Mouse (Mus musculus) small intestine, adult 2 months (tissue): ENCODE measurements around the gene Psph. TPM values are rescaled to one million over a fixed set of nuclear protein-coding genes. Genes with fewer than 3 reads are reported as not detected.

Source experiments
- H3K27ac ChIP-seq: fragments of 200-500 bp; 2 replicates; pipeline ENCODE4 v1.5.1; 2012; ENCODE audit warnings: low read depth, low read length, control low read depth, inconsistent platforms; ENCODE audit not compliant: insufficient read depth
- H3K27me3 ChIP-seq: fragments of 200-500 bp; 2 replicates; pipeline ENCODE4 v1.6.1; 2012; ENCODE audit warnings: mild to moderate bottlenecking, moderate library complexity, low read length, inconsistent platforms; ENCODE audit not compliant: control insufficient read depth, insufficient read depth
- H3K36me3 ChIP-seq: fragments of 200-500 bp; 2 replicates; pipeline ENCODE4 v1.6.1; 2012; ENCODE audit warnings: mild to moderate bottlenecking, low read length, control low read depth, inconsistent platforms; ENCODE audit not compliant: control insufficient read depth, insufficient read depth
- H3K4me1 ChIP-seq: fragments of 200-500 bp; 2 replicates; pipeline ENCODE4 v1.6.1; 2012; ENCODE audit warnings: low read length, inconsistent platforms, mixed read lengths; ENCODE audit not compliant: control insufficient read depth, insufficient read depth, insufficient read length
- H3K4me3 ChIP-seq: fragments of 200-500 bp; 2 replicates; pipeline ENCODE4 v1.5.1; 2012; ENCODE audit warnings: low read depth, mild to moderate bottlenecking, control low read depth, inconsistent platforms, low read length, moderate library complexity
- CTCF ChIP-seq: fragments of 200-500 bp; IDR thresholded peaks from 2 replicates; pipeline ENCODE4 v1.5.1; 2012; ENCODE audit warnings: low read depth, mild to moderate bottlenecking, control low read depth, inconsistent platforms, low read length, moderate library complexity, mixed read lengths; ENCODE audit not compliant: insufficient replicate concordance, insufficient read length; ENCODE audit errors: extremely low read depth
- POLR2A ChIP-seq: fragments of 200-500 bp; IDR thresholded peaks from 2 replicates; pipeline ENCODE4 v1.6.1; 2012; ENCODE audit warnings: low read depth, mild to moderate bottlenecking, control low read depth, inconsistent platforms, low read length, moderate library complexity
- WGBS: fragments of 180-500 bp; shearing (Covaris S2); methylation state at CpG from one replicate; pipeline ENCODE4 v1.1.7; 2018; 5-methylcytosine and 5-hydroxymethylcytosine counted together
- polyA plus RNA-seq: library from polyadenylated mRNA; depleted of rRNA; stranded (reverse); fragments of >200 nt; gene quantifications from 2 replicates; pipeline ENCODE4 v1.2.3, GENCODE M21; 2012; rRNA removed

The Psph gene
- polyA plus RNA-seq, 1 experiment: 10.2 TPM

DNA sequence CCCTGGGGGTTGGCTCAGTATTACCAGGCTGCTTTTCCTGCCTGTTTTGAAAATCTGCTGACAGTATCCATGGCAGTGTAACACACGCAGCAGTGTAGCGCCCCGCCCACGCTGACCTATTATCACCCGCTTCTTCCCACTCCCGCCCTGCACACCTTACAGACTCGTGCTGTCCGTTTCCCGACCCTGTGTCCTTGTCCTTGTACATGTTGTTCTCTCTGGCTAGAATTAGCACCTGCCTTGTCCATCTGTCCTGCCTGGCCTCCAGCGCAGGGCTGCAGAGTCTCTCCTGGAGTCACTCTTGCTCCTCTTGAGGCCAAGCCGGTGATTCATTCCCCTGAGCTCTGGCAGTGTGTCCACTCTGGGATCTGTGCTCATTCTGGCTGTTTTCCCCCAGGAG lies 56.9 kb downstream of the Psph start:
- no peak overlapping the region for H3K4me3 ChIP-seq
- TF ChIP-seq CTCF (no peak), POLR2A (no peak)
- WGBS: 37% methylated on average over 11 of the region's 11 CpGs
- H3K36me3 ChIP-seq: no peaks in the 10 kb centered on the region
- H3K4me1 ChIP-seq: peaks cover 7% of the 10 kb centered on the region
- H3K27ac ChIP-seq: no peak overlapping the region
- H3K27me3 ChIP-seq: no peaks in the 10 kb centered on the region

- peaks cover 7% of the 10 kb centered on the region for H3K4me1 ChIP-seq
- TF ChIP-seq CTCF (no peak), POLR2A (no peak)
- H3K36me3 ChIP-seq: no peaks in the 10 kb centered on the region
- H3K4me3 ChIP-seq: no peak overlapping the region
- no peak overlapping the region for H3K27ac ChIP-seq
- no peaks in the 10 kb centered on the region for H3K27me3 ChIP-seq
- WGBS: 61% methylated on average over 11 of the region's 11 CpGs
Measured at GRCm38 (mm10) chr5:129729286-129729685, 58.0 kb downstream of the Psph start.

DNA sequence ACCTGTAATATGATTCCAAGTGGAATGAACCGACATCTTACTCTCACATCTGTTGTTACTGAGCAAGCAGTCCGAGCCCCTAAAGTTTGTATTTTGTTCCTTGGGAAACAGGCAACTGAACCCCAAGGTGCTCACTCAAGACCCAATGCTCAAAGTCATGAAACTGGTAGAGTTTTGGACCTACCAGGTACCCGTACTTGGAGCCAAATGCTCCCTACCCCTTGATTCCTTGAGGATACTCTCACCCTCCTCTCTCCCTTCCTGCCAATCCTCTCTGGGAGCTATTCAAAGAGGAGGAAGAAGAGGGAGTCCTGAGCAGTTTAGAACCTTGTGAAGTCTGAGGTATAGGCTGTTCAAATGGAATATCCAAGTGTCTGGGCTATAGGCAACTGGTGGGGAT lies 60.5 kb downstream of the Psph start:
- no peak for TF ChIP-seq POLR2A
- no peak for TF ChIP-seq CTCF
- Histone ChIP-seq H3K4me3 (no peak overlapping the region), H3K27ac (no peak overlapping the region), H3K27me3 (no peaks in the 10 kb centered on the region), H3K36me3 (no peaks in the 10 kb centered on the region), H3K4me1 (peaks cover 10% of the 10 kb centered on the region)
- 85% methylated on average over 3 of the region's 3 CpGs for WGBS

DNA sequence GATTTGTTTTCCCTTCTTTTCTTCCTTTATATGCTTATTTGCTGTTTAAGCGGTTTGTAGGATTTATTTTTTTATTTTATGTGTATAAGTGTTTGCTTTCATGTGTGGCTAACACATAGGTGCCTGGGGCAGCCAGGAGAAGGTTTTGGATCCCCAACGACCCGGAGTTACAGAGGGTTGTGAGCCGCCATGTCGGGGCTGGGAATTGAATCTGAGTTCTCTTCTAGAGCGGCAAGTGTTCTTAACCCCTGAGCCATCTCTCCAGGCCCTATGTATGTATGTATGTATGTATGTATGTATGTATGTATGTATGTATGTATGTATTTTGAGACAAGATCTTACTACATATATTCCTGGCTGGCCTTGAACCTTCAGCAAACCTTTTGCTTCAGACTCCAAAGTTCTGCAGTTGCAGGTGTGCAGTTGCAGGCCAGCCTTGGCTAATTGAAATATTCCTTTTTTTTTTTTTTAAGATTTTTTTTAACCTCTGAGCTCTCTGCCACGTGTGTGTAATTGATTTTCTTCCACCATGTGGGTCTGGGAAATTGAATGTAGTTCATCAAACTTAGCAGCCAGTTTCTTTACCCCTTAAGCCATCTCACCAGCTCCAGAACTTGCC lies 61.4 kb downstream of the Psph start:
- Histone ChIP-seq H3K27ac (peak overlapping the region; percentile 88; the same call in 1 of the 2 replicates), H3K27me3 (no peaks in the 10 kb centered on the region)
- WGBS: 15% methylated on average over 7 of the region's 7 CpGs

GRCm38 (mm10) chr5:129724834-129725773 lies 62.1 kb downstream of the Psph start, which contains the start of gene Nipsnap2:
TSS of gene Nipsnap2 (plus strand) at chr5:129725063.
- no peaks in the 10 kb centered on the region for H3K27me3 ChIP-seq
- H3K4me1 ChIP-seq: peaks cover 7% of the 10 kb centered on the region
- TF ChIP-seq CTCF: peak; percentile 100
- peak; percentile 54 for TF ChIP-seq POLR2A
- H3K36me3 ChIP-seq: no peaks in the 10 kb centered on the region
- peak within 1 kb of the TSS; percentile 95 for H3K4me3 ChIP-seq
- peak within 1 kb of the TSS; percentile 88 for H3K27ac ChIP-seq
- under 1% methylated on average over 92 of the region's 93 CpGs for whole genome bisulfite sequencing

More for the DNA sequence above, 61.4 kb downstream of the Psph start:
- Histone ChIP-seq H3K4me1 (peaks cover 10% of the 10 kb centered on the region), H3K36me3 (no peaks in the 10 kb centered on the region), H3K4me3 (peak overlapping the region; percentile 95)
- no peak for TF ChIP-seq POLR2A
- no peak for TF ChIP-seq CTCF

GRCm38 (mm10) chr5:129724268-129724667 lies 63.0 kb downstream of the Psph start:
- H3K4me1 ChIP-seq: peaks cover 5% of the 10 kb centered on the region
- no peak overlapping the region for H3K4me3 ChIP-seq
- no peak overlapping the region for H3K27ac ChIP-seq
- WGBS: 33% methylated on average over 4 of the region's 4 CpGs
- no peaks in the 10 kb centered on the region; the same call in 1 of the 2 replicates for H3K36me3 ChIP-seq
- no peaks in the 10 kb centered on the region for H3K27me3 ChIP-seq
- no peak for TF ChIP-seq POLR2A
- no peak for TF ChIP-seq CTCF

- no peak for TF ChIP-seq CTCF
- 91% methylated on average over 3 of the region's 3 CpGs for WGBS
- H3K27ac ChIP-seq: no peak overlapping the region
Measured at GRCm38 (mm10) chr5:129720176-129720575, 67.1 kb downstream of the Psph start.

GRCm38 (mm10) chr5:129717016-129717415 lies 70.2 kb downstream of the Psph start:
- no peak overlapping the region for H3K4me3 ChIP-seq
- H3K4me1 ChIP-seq: no peaks in the 10 kb centered on the region
- WGBS: 82% methylated on average over 9 of the region's 9 CpGs
- H3K27ac ChIP-seq: no peak overlapping the region
- H3K27me3 ChIP-seq: no peaks in the 10 kb centered on the region
- no peak for TF ChIP-seq CTCF
- TF ChIP-seq POLR2A: no peak
- peaks cover 9% of the 10 kb centered on the region for H3K36me3 ChIP-seq

More at GRCm38 (mm10) chr5:129720176-129720575, 67.1 kb downstream of the Psph start:
- H3K27me3 ChIP-seq: no peaks in the 10 kb centered on the region
- H3K36me3 ChIP-seq: peaks cover 9% of the 10 kb centered on the region
- H3K4me1 ChIP-seq: peaks cover 3% of the 10 kb centered on the region; the same call in 1 of the 2 replicates
- H3K4me3 ChIP-seq: no peak overlapping the region

Other genes starting within 250 kb of the Psph start
- gene Mmp17, start 203.3 kb downstream of the Psph start, polyA plus RNA-seq: 2.1 and 3.8 TPM in 2 replicates
- gene Zfp11, start 117.3 kb downstream of the Psph start, polyA plus RNA-seq: 0.19 and 0.39 TPM in 2 replicates
- not detected in 2 replicates for gene Sept14, start 78.9 kb downstream of the Psph start, polyA plus RNA-seq
- 8.9 and 28.7 TPM in 2 replicates for gene Mrps17, start 72.0 kb downstream of the Psph start, polyA plus RNA-seq
- gene Nipsnap2, start 62.4 kb downstream of the Psph start, polyA plus RNA-seq: 10.3 and 14.9 TPM in 2 replicates
- gene Sumf2, start 59.5 kb upstream of the Psph start, polyA plus RNA-seq: 3.7 and 4.1 TPM in 2 replicates
- 2,208 and 2,785 TPM in 2 replicates for gene Chchd2, start 100.0 kb upstream of the Psph start, polyA plus RNA-seq
- gene Zbed5, start 108.3 kb upstream of the Psph start, polyA plus RNA-seq: 0.19 and 0.39 TPM in 2 replicates
- 0.04 and 0.14 TPM in 2 replicates for gene Phkg1, start 111.1 kb upstream of the Psph start, polyA plus RNA-seq
- 4.2 and 5.0 TPM in 2 replicates for gene Nupr1l, start 121.1 kb upstream of the Psph start, polyA plus RNA-seq
- gene Vkorc1l1, start 154.5 kb upstream of the Psph start, polyA plus RNA-seq: 8.8 and 11.4 TPM in 2 replicates
- gene Gusb, start 215.6 kb upstream of the Psph start, polyA plus RNA-seq: 11.9 and 13.9 TPM in 2 replicates
- gene Asl, start 241.8 kb upstream of the Psph start, polyA plus RNA-seq: 35.9 and 54.6 TPM in 2 replicates
- gene Crcp, start 241.8 kb upstream of the Psph start, polyA plus RNA-seq: 6.6 and 9.7 TPM in 2 replicates